In the genomic region with DNA sequence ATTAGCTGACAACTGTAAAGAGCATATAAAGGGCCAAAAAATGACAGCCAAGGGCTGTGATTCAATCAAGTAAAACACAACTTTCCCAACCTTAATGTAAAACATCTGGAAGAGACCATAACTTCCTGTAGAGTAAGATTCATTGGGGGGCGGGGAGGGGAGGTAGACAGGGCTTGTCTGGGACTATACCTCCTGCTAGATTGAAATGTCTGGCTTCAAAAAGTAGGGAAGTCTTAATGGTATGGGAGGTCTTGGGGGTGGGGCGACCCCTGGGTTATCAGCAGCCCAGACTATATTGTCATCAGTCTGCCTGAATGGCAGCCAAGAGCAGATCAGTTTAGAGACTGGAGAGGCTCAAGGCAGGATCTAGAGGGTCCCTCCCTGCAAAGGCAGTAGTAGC, we compare ENCODE assay signal across 16 mouse cellular contexts.
DNase-seq lines count a peak whose midpoint lies in the region; ATAC-seq lines count a peak whose summit lies in the region.
"Had no signal": no experiment of that assay in that cellular context is flagged by ENCODE, and none has a peak within 500 bp of the region (broad histone marks: within the 10 kb centered on the region; RNA-seq: fewer than 3 reads in every experiment).

No protein-coding gene starts in this region.

- H3K9me3 ChIP-seq in lung, embryonic 15.5 days = no peaks in the 10 kb centered on the region
- H3K9me3 ChIP-seq in stomach, embryonic 15.5 days = no peaks in the 10 kb centered on the region
- H3K9me3 ChIP-seq in forebrain, embryonic 10.5 days = peaks cover 7% of the 10 kb centered on the region; the same call in 1 of the 2 replicates
- H3K9me3 ChIP-seq: midbrain, embryonic 13.5 days had no signal

- no peak overlapping the region for H3K4me2 ChIP-seq in lung, embryonic 15.5 days
- H3K4me2 ChIP-seq in stomach, embryonic 15.5 days = no peak overlapping the region
- H3K4me2 ChIP-seq: liver, embryonic 11.5 days; midbrain, embryonic 13.5 days had no signal

- ATAC-seq in lung, embryonic 15.5 days (ENCODE audit: borderline replicate concordance, extremely low read depth, low FRiP score, low TSS enrichment) = no peak; the same call in 1 of the 2 replicates
- no peak for ATAC-seq in stomach, embryonic 15.5 days (ENCODE audit: insufficient read depth, low FRiP score, low read depth)
- ATAC-seq: hindbrain, embryonic 16.5 days; midbrain, embryonic 13.5 days; Patski had no signal

- peak; percentile 63 for DNase-seq in embryo, embryonic 11 days
- no peak for DNase-seq in embryo, embryonic 9.5 days (ENCODE audit: extremely low spot score)
- no peak for DNase-seq in lung, postnatal 10 days
- peak; percentile 48 for DNase-seq in forelimb bud, embryonic 11.5 days (ENCODE audit: low read depth, low spot score)
- no peak for DNase-seq in forebrain, embryonic 10.5 days (ENCODE audit: extremely low spot score, low spot score)
- DNase-seq in urinary bladder, postnatal 25 days (ENCODE audit: low spot score) = no peak
- DNase-seq: cerebellum, adult 11 months; kidney, adult 2 months; thymus, postnatal 4 days had no signal

- H3K4me1 ChIP-seq in lung, embryonic 15.5 days = peaks cover 52% of the 10 kb centered on the region
- peaks cover 34% of the 10 kb centered on the region for H3K4me1 ChIP-seq in stomach, embryonic 15.5 days
- H3K4me1 ChIP-seq in forebrain, embryonic 10.5 days = peaks cover 23% of the 10 kb centered on the region

- H3K27ac ChIP-seq in lung, embryonic 15.5 days = peak overlapping the region; percentile 39
- peak overlapping the region; percentile 63; the same call in 1 of the 2 replicates for H3K27ac ChIP-seq in stomach, embryonic 15.5 days
- no peak overlapping the region for H3K27ac ChIP-seq in forebrain, embryonic 10.5 days
- H3K27ac ChIP-seq: macrophage; midbrain, embryonic 13.5 days had no signal

- peaks cover 26% of the 10 kb centered on the region for H3K36me3 ChIP-seq in lung, embryonic 15.5 days
- peaks cover 9% of the 10 kb centered on the region; the same call in 1 of the 2 replicates for H3K36me3 ChIP-seq in stomach, embryonic 15.5 days
- peaks cover 30% of the 10 kb centered on the region for H3K36me3 ChIP-seq in forebrain, embryonic 10.5 days (replicated peaks)

- no peaks in the 10 kb centered on the region for H3K27me3 ChIP-seq in lung, embryonic 15.5 days
- H3K27me3 ChIP-seq in stomach, embryonic 15.5 days (replicated peaks) = no peaks in the 10 kb centered on the region
- H3K27me3 ChIP-seq in forebrain, embryonic 10.5 days (ENCODE audit: poor library complexity, severe bottlenecking) = no peaks in the 10 kb centered on the region
- H3K27me3 ChIP-seq: midbrain, embryonic 13.5 days; Patski had no signal

- 50% methylated on average over 2 of the region's 2 CpGs for WGBS in lung, embryonic 15.5 days
- 73% methylated on average over 2 of the region's 2 CpGs for WGBS in stomach, embryonic 15.5 days
- WGBS in forebrain, embryonic 10.5 days = 77% methylated on average over 2 of the region's 2 CpGs

- no peak overlapping the region for H3K9ac ChIP-seq in lung, embryonic 15.5 days
- H3K9ac ChIP-seq in stomach, embryonic 15.5 days = no peak overlapping the region
- H3K9ac ChIP-seq: midbrain, embryonic 13.5 days had no signal

- no peak overlapping the region for H3K4me3 ChIP-seq in lung, embryonic 15.5 days
- no peak overlapping the region for H3K4me3 ChIP-seq in stomach, embryonic 15.5 days (replicated peaks)
- H3K4me3 ChIP-seq in forebrain, embryonic 10.5 days = no peak overlapping the region
- H3K4me3 ChIP-seq: midbrain, embryonic 13.5 days had no signal

Comparison
In these comparisons a context has a peak if more than half of its experiments do, and no peak if none do; other contexts are left out.
1. DNase-seq: peak in embryo, embryonic 11 days (single experiment) and forelimb bud, embryonic 11.5 days (single experiment); none in embryo, embryonic 9.5 days (single experiment), lung, postnatal 10 days (single experiment), forebrain, embryonic 10.5 days (single experiment) and urinary bladder, postnatal 25 days (single experiment).